Mouse (Mus musculus): ENCODE measurements around the gene E2f4. TPM values are rescaled to one million over a fixed set of nuclear protein-coding genes. Genes with fewer than 3 reads are reported as not detected.

The E2f4 gene
- polyA plus RNA-seq, 1 experiment from 2014 or later, result 60.8 TPM

DNA sequence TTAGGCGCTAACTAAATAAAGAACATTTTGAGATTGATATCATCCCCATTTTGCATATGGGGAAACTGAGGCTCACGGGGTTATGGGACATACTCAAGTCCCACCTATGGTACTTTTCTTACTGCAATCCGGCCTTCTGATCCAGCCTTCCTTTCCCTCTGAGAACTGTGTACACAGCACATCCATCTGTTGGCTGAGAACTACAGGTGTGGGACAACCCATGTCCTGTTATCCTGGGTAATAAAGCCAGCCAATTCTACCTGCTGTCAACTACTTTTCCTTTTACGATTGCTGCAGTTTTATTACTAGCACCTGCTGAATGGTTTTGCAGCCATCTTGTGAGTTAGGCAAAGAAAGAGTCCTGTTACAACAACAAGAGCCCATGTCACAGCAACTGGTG lies 57.1 kb downstream of the E2f4 start:
- no peak for ATAC-seq (ENCODE audit: insufficient number of reproducible peaks, low FRiP score)
- no peaks in the 10 kb centered on the region for H3K36me3 ChIP-seq
- no peak overlapping the region for H3K4me3 ChIP-seq
- peaks cover 23% of the 10 kb centered on the region for H3K4me1 ChIP-seq (replicated peaks)
- H3K27me3 ChIP-seq (replicated peaks), result peaks cover 5% of the 10 kb centered on the region; the same call in 1 of the 2 replicates
- H3K27ac ChIP-seq (ENCODE audit: poor library complexity, severe bottlenecking), result no peak overlapping the region
- WGBS, result 88% methylated on average over 4 of the region's 4 CpGs
- H3K4me2 ChIP-seq, result no peak overlapping the region
- no peak overlapping the region for H3K9ac ChIP-seq
- H3K9me3 ChIP-seq (replicated peaks), result no peaks in the 10 kb centered on the region

MicroRNA genes within 50 kb of the gene (microRNA counts, 519-probe panel; counts per million panel counts)
- microRNA mmu-miR-328, result 3,942 counts per million, percentile 31 among the panel's probes with 10 or more counts

Small RNAs within 50 kb of the gene (microRNA-seq; reads per million reads assigned to microRNA genes)
- gene Gm27320, result not detected
- 339 reads per million, percentile 68 among the genes with 10 or more reads in this experiment for gene Mir328

Other genes with a start within 250 kb of the E2f4 start
- gene Ces3a, start 249.1 kb upstream of the E2f4 start, polyA plus RNA-seq (2016; fragmentation: Nextera tagmentation; extraction: Ambion mirVana), result not detected in 2 replicates
- not detected in 2 replicates for gene Ces3b, start 213.9 kb upstream of the E2f4 start, polyA plus RNA-seq (2016; fragmentation: Nextera tagmentation; extraction: Ambion mirVana)
- gene Ces4a, start 165.9 kb upstream of the E2f4 start, polyA plus RNA-seq (2016; fragmentation: Nextera tagmentation; extraction: Ambion mirVana), result not detected in 2 replicates
- gene Cbfb, start 127.0 kb upstream of the E2f4 start, polyA plus RNA-seq (2016; fragmentation: Nextera tagmentation; extraction: Ambion mirVana), result 65.3 and 67.9 TPM in 2 replicates
- gene D230025D16Rik, start 72.5 kb upstream of the E2f4 start, polyA plus RNA-seq (2016; fragmentation: Nextera tagmentation; extraction: Ambion mirVana), result 18.7 and 18.9 TPM in 2 replicates
- gene B3gnt9, start 42.5 kb upstream of the E2f4 start, polyA plus RNA-seq (2016; fragmentation: Nextera tagmentation; extraction: Ambion mirVana), result 10.2 and 10.8 TPM in 2 replicates
- gene Tradd, start 33.1 kb upstream of the E2f4 start, polyA plus RNA-seq (2016; fragmentation: Nextera tagmentation; extraction: Ambion mirVana), result 16.0 and 16.6 TPM in 2 replicates
- 2.2 and 2.6 TPM in 2 replicates for gene Fbxl8, start 33.0 kb upstream of the E2f4 start, polyA plus RNA-seq (2016; fragmentation: Nextera tagmentation; extraction: Ambion mirVana)
- not detected in 2 replicates for gene Hsf4, start 27.9 kb upstream of the E2f4 start, polyA plus RNA-seq (2016; fragmentation: Nextera tagmentation; extraction: Ambion mirVana)
- 1.8 and 2.1 TPM in 2 replicates for gene Nol3, start 21.5 kb upstream of the E2f4 start, polyA plus RNA-seq (2016; fragmentation: Nextera tagmentation; extraction: Ambion mirVana)
- gene 4931428F04Rik, start 7.8 kb upstream of the E2f4 start, polyA plus RNA-seq (2016; fragmentation: Nextera tagmentation; extraction: Ambion mirVana), result 7.9 and 8.1 TPM in 2 replicates
- 16.1 and 19.5 TPM in 2 replicates for gene Exoc3l, start 1.6 kb upstream of the E2f4 start, polyA plus RNA-seq (2016; fragmentation: Nextera tagmentation; extraction: Ambion mirVana)
- gene Elmo3, start 7.9 kb downstream of the E2f4 start, polyA plus RNA-seq (2016; fragmentation: Nextera tagmentation; extraction: Ambion mirVana), result 2.8 and 3.3 TPM in 2 replicates
- 1.3 TPM in 2 replicates for gene Lrrc29, start 28.6 kb downstream of the E2f4 start, polyA plus RNA-seq (2016; fragmentation: Nextera tagmentation; extraction: Ambion mirVana)
- gene Tmem208, start 28.7 kb downstream of the E2f4 start, polyA plus RNA-seq (2016; fragmentation: Nextera tagmentation; extraction: Ambion mirVana), result 73.5 and 80.7 TPM in 2 replicates
- gene Fhod1, start 50.3 kb downstream of the E2f4 start, polyA plus RNA-seq (2016; fragmentation: Nextera tagmentation; extraction: Ambion mirVana), result 1.6 and 2.0 TPM in 2 replicates
- 1.6 and 2.0 TPM in 2 replicates for gene Slc9a5, start 51.2 kb downstream of the E2f4 start, polyA plus RNA-seq (2016; fragmentation: Nextera tagmentation; extraction: Ambion mirVana)
- gene Plekhg4, start 75.6 kb downstream of the E2f4 start, polyA plus RNA-seq (2016; fragmentation: Nextera tagmentation; extraction: Ambion mirVana), result 0.23 TPM in 1 of 2 replicates, not detected in the other
- gene Kctd19, start 115.8 kb downstream of the E2f4 start, polyA plus RNA-seq (2016; fragmentation: Nextera tagmentation; extraction: Ambion mirVana), result not detected in 2 replicates
- gene Lrrc36, start 115.9 kb downstream of the E2f4 start, polyA plus RNA-seq (2016; fragmentation: Nextera tagmentation; extraction: Ambion mirVana), result 0.13 TPM in 1 of 2 replicates, not detected in the other
- 13.8 and 14.4 TPM in 2 replicates for gene Tppp3, start 173.9 kb downstream of the E2f4 start, polyA plus RNA-seq (2016; fragmentation: Nextera tagmentation; extraction: Ambion mirVana)
- 23.1 and 23.3 TPM in 2 replicates for gene Zdhhc1, start 199.2 kb downstream of the E2f4 start, polyA plus RNA-seq (2016; fragmentation: Nextera tagmentation; extraction: Ambion mirVana)
- gene Hsd11b2, start 221.1 kb downstream of the E2f4 start, polyA plus RNA-seq (2016; fragmentation: Nextera tagmentation; extraction: Ambion mirVana), result 1.7 and 1.9 TPM in 2 replicates